Mouse (Mus musculus) CH12F3 (cell line): ENCODE measurements around the gene Hyal3.
"Not testable (repeated sequence)": the region's sequence is repeated elsewhere in the genome, so short reads cannot be mapped to it uniquely, and the experiment has no call there.

ENCODE experiments used
- in situ Hi-C: fragments of 300-500 bp; cut with MboI; formaldehyde crosslinking; loops from 2 replicates; pipeline ENCODE4 v1.14.3; 2020; ENCODE audit warnings: low sequenced_read_pairs

Gene Hyal3

GRCm38 (mm10) chr9:107570845-107571244 lies 9.8 kb upstream of the Hyal3 start:
- in situ Hi-C loops, result no loop called here

- in situ Hi-C loops, result no loop called here
Observed at GRCm38 (mm10) chr9:107571534-107572326, 8.9 kb upstream of the Hyal3 start.

GRCm38 (mm10) chr9:107572327-107572662 lies 8.3 kb upstream of the Hyal3 start:
- in situ Hi-C loops, result no loop called here

GRCm38 (mm10) chr9:107573774-107574173 lies 6.8 kb upstream of the Hyal3 start:
- in situ Hi-C loops, result not testable (repeated sequence)

GRCm38 (mm10) chr9:107575579-107576356 lies 4.8 kb upstream of the Hyal3 start:
- in situ Hi-C loops, result no loop called here

GRCm38 (mm10) chr9:107576357-107577107 lies 4.1 kb upstream of the Hyal3 start, which contains the start of gene Hyal1:
Gene Hyal1 (plus strand): TSS chr9:107576927.
- in situ Hi-C loops, result no loop called here

- in situ Hi-C loops, result no loop called here
Observed at GRCm38 (mm10) chr9:107577871-107578270, 2.7 kb upstream of the Hyal3 start.

GRCm38 (mm10) chr9:107578587-107578986 lies 2.0 kb upstream of the Hyal3 start, which contains the start of gene Naa80:
Gene Naa80 (plus strand): TSS chr9:107578887.
- in situ Hi-C loops, result no loop called here

- in situ Hi-C loops, result no loop called here
Observed at GRCm38 (mm10) chr9:107579023-107579900, 1.4 kb upstream of the Hyal3 start.

GRCm38 (mm10) chr9:107581584-107581983 lies 966 bp downstream of the Hyal3 start:
- in situ Hi-C loops, result no loop called here

GRCm38 (mm10) chr9:107582509-107583062 lies 2.0 kb downstream of the Hyal3 start:
- in situ Hi-C loops, result no loop called here

- in situ Hi-C loops, result no loop called here
Observed at GRCm38 (mm10) chr9:107583174-107583573, 2.6 kb downstream of the Hyal3 start.

- in situ Hi-C loops, result no loop called here
Observed at GRCm38 (mm10) chr9:107586504-107586903, 5.9 kb downstream of the Hyal3 start.

GRCm38 (mm10) chr9:107586974-107587832 lies 6.6 kb downstream of the Hyal3 start, which contains the start of gene Ifrd2:
Gene Ifrd2 (plus strand): TSS chr9:107587642.
- in situ Hi-C loops, result no loop called here

- in situ Hi-C loops, result no loop called here
Observed at GRCm38 (mm10) chr9:107587833-107588639, 7.4 kb downstream of the Hyal3 start.

- in situ Hi-C loops, result no loop called here
Observed at GRCm38 (mm10) chr9:107590058-107590772, 9.6 kb downstream of the Hyal3 start.

- in situ Hi-C loops, result no loop called here
Observed at GRCm38 (mm10) chr9:107590773-107591060, 10.1 kb downstream of the Hyal3 start.
